Mouse (Mus musculus): ENCODE data around the gene Rfx2.

DNA sequence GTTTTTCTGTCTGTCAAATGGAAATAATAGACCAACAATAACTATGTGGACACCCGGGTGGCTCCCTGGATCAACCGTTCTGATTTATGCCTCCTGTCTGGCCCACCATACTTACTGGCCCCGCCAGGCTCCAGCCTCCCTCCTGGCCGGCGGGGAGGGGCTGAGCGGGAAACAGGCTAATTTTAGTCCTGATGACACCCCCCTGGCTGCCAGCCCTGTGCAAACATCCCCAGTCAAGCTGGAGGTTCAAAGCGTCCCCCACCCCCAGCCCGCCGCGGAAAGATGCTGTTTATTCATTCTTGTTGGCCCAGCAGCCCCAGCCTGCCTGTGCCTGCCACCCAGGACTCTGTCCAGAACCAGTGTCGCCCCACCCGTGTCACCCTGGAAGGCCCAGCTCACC, 102.7 kb downstream of the Rfx2 start:
- TF ChIP-seq FLI1 (IDR thresholded peaks at IDR 0.05; ENCODE audit: low read length), result no peak
- TF ChIP-seq GATA1 (IDR thresholded peaks at IDR 0.05; ENCODE audit: borderline replicate concordance, low read length), result no peak
